Mouse (Mus musculus): Measurements from ENCODE around the gene Acot8. TPM values are rescaled to one million over a fixed set of nuclear protein-coding genes. Genes with fewer than 3 reads are reported as not detected.

The Acot8 gene
- polyA plus RNA-seq, 1 experiment from 2014 or later, result 9.7 TPM

DNA sequence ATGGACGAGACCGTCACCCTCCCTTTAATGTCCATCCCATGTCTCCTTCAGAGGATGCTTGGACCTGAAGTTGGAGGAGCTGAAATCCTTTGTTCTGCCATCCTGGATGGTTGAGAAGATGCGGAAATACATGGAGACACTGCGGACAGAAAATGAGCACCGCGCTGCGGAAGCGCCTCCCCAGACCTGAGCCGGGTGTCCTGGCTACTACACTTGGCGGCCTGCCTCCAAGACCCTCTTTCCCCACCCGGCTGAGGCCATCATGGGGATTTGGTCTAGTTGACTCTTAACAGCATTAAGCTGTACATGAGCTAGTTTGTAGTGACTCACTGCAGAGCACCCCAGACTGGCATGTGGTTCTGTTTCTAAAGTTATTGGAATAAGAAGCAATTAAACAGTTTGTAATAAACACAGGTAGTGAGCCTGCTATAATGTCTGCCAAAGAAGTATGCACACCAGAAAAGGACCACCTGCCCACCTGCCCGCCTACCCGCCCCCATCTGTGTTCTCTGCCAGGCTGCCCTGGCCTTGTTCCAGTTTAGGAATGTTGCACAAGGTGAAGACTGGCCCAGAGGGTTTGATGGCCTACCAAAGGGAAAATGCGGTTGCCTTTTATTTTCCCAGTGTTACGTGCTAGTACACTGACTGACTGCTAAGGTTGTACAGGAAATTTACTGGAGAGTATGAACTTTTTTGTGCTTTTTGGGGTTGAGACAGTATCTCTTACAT, 36.7 kb downstream of the Acot8 start:
- WGBS (ENCODE audit: missing documents), result 94% methylated on average over 15 of the region's 15 CpGs
- Histone ChIP-seq H3K79me2 (ENCODE audit: inconsistent target) (peaks cover 17% of the 10 kb centered on the region), H3K4me3 (ENCODE audit: inconsistent target) (no peak overlapping the region), H3K36me3 (ENCODE audit: inconsistent target) (peaks cover 37% of the 10 kb centered on the region), H3K27ac (no peak overlapping the region)

DNA sequence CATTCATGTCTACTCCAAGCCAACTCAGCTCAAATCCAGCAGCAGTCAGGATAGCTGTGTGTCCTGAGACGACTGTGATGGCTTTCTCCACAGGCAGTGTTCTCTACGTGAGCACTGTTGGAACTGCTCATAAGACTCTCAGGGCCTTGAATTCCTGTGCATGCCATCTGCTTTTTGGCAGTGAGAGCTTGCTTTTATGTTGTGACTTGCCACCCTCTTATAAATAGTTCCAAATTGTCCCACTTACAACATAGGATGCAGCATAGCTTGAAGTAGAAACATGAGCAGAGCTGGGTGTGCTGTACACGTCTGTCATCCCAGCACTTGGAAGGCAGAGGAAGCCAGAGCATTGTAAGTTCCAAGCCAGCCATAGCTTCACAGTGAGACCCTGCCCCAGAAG, 38.8 kb downstream of the Acot8 start:
- H3K36me3 ChIP-seq (ENCODE audit: inconsistent target), result peaks cover 58% of the 10 kb centered on the region
- 87% methylated on average over 3 of the region's 3 CpGs for WGBS (ENCODE audit: missing documents)
- no peak overlapping the region for H3K27ac ChIP-seq
- no peak overlapping the region for H3K4me3 ChIP-seq (ENCODE audit: inconsistent target)
- peaks cover 10% of the 10 kb centered on the region for H3K79me2 ChIP-seq (ENCODE audit: inconsistent target)

DNA sequence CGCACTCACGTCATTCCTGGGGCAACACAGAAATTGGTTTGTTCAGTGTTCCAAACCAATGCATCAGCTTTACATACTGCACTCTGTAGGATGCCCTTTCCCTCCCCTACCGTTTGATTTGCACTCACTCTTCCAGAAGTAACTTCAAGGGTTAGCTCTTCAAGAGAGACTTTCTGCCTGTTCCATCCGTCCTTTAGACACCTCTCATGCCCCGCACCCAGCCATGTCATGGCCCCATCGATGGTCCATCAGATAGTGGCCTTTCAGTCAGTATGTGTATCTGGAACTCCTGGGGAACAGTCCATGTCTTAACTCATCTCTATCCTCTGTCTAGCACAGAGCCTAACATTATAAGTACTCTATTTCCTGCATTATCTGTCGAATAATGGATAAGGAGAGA, 42.1 kb downstream of the Acot8 start:
- WGBS (ENCODE audit: missing documents), result 95% methylated on average over 7 of the region's 7 CpGs
- Histone ChIP-seq H3K4me3 (ENCODE audit: inconsistent target) (no peak overlapping the region), H3K79me2 (ENCODE audit: inconsistent target) (no peaks in the 10 kb centered on the region), H3K36me3 (ENCODE audit: inconsistent target) (peaks cover 73% of the 10 kb centered on the region), H3K27ac (no peak overlapping the region)

- no peak overlapping the region for H3K27ac ChIP-seq
- no peaks in the 10 kb centered on the region for H3K79me2 ChIP-seq (ENCODE audit: inconsistent target)
- H3K36me3 ChIP-seq (ENCODE audit: inconsistent target), result peaks cover 73% of the 10 kb centered on the region
- H3K4me3 ChIP-seq (ENCODE audit: inconsistent target), result no peak overlapping the region
- WGBS (ENCODE audit: missing documents), result 84% methylated on average over 4 of the region's 4 CpGs
Observed at GRCm38 (mm10) chr2:164761971-164762370, 42.7 kb downstream of the Acot8 start.

- H3K27ac ChIP-seq, result no peak overlapping the region
- H3K79me2 ChIP-seq (ENCODE audit: inconsistent target), result no peaks in the 10 kb centered on the region
- H3K36me3 ChIP-seq (ENCODE audit: inconsistent target), result peaks cover 76% of the 10 kb centered on the region
- no peak overlapping the region for H3K4me3 ChIP-seq (ENCODE audit: inconsistent target)
- 90% methylated on average over 2 of the region's 2 CpGs for WGBS (ENCODE audit: missing documents)
Observed at GRCm38 (mm10) chr2:164761502-164761901, 43.2 kb downstream of the Acot8 start.

GRCm38 (mm10) chr2:164760059-164760833, 44.4 kb downstream of the Acot8 start:
- H3K4me3 ChIP-seq (ENCODE audit: inconsistent target), result no peak overlapping the region
- 52% methylated on average over 4 of the region's 4 CpGs for WGBS (ENCODE audit: missing documents)
- H3K36me3 ChIP-seq (ENCODE audit: inconsistent target), result peaks cover 76% of the 10 kb centered on the region
- H3K27ac ChIP-seq, result peak overlapping the region; percentile 68
- H3K79me2 ChIP-seq (ENCODE audit: inconsistent target), result no peaks in the 10 kb centered on the region

- no peak overlapping the region for H3K27ac ChIP-seq
- no peak overlapping the region for H3K4me3 ChIP-seq (ENCODE audit: inconsistent target)
- no peaks in the 10 kb centered on the region for H3K79me2 ChIP-seq (ENCODE audit: inconsistent target)
- H3K36me3 ChIP-seq (ENCODE audit: inconsistent target), result peaks cover 77% of the 10 kb centered on the region
- 100% methylated on average over 1 of the region's 1 CpGs for whole genome bisulfite sequencing (ENCODE audit: missing documents)
Observed at GRCm38 (mm10) chr2:164758692-164759091, 46.0 kb downstream of the Acot8 start.

- Histone ChIP-seq H3K4me3 (ENCODE audit: inconsistent target) (no peak overlapping the region), H3K27ac (no peak overlapping the region), H3K79me2 (ENCODE audit: inconsistent target) (no peaks in the 10 kb centered on the region), H3K36me3 (ENCODE audit: inconsistent target) (peaks cover 71% of the 10 kb centered on the region)
- WGBS (ENCODE audit: missing documents), result 91% methylated on average over 10 of the region's 11 CpGs
Observed at GRCm38 (mm10) chr2:164757841-164758240, 46.8 kb downstream of the Acot8 start.

- no peak overlapping the region for H3K27ac ChIP-seq
- 86% methylated on average over 2 of the region's 2 CpGs for WGBS (ENCODE audit: missing documents)
Observed at GRCm38 (mm10) chr2:164754800-164755199, 49.9 kb downstream of the Acot8 start.

DNA sequence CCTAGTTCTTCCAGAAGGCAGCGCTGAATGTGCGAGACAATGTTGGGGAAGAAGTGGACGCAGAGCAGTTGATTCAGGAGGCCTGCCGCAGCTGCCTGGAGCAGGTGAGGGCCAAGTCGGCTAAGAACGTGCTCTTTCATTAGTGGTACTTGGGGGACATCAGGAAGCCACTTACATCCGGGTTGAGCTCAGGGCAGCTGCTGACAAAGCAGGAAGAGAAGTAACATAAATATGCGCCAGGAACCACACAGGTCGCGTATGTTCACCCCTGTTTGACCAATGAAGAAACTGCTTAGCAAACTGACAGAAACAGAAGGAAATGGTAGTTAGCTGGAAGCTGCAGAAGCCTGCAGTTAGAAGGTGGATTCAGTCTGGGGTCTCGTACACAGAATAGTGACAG, 50.6 kb downstream of the Acot8 start:
- WGBS (ENCODE audit: missing documents), result 25% methylated on average over 11 of the region's 11 CpGs
- H3K27ac ChIP-seq, result no peak overlapping the region
- H3K79me2 ChIP-seq (ENCODE audit: inconsistent target), result peaks cover 21% of the 10 kb centered on the region
- no peak overlapping the region for H3K4me3 ChIP-seq (ENCODE audit: inconsistent target)
- peaks cover 67% of the 10 kb centered on the region for H3K36me3 ChIP-seq (ENCODE audit: inconsistent target)

More at GRCm38 (mm10) chr2:164754800-164755199, 49.9 kb downstream of the Acot8 start:
- peaks cover 15% of the 10 kb centered on the region for H3K79me2 ChIP-seq (ENCODE audit: inconsistent target)
- no peak overlapping the region for H3K4me3 ChIP-seq (ENCODE audit: inconsistent target)
- H3K36me3 ChIP-seq (ENCODE audit: inconsistent target), result peaks cover 73% of the 10 kb centered on the region

- 96% methylated on average over 2 of the region's 2 CpGs for WGBS (ENCODE audit: missing documents)
- Histone ChIP-seq H3K4me3 (ENCODE audit: inconsistent target) (no peak overlapping the region), H3K36me3 (ENCODE audit: inconsistent target) (peaks cover 65% of the 10 kb centered on the region), H3K27ac (no peak overlapping the region), H3K79me2 (ENCODE audit: inconsistent target) (peaks cover 38% of the 10 kb centered on the region)
Observed at GRCm38 (mm10) chr2:164752454-164752853, 52.2 kb downstream of the Acot8 start.

GRCm38 (mm10) chr2:164748991-164749390, 55.7 kb downstream of the Acot8 start:
- Histone ChIP-seq H3K79me2 (ENCODE audit: inconsistent target) (peaks cover 52% of the 10 kb centered on the region), H3K4me3 (ENCODE audit: inconsistent target) (no peak overlapping the region), H3K36me3 (ENCODE audit: inconsistent target) (peaks cover 39% of the 10 kb centered on the region; the same call in 1 of the 2 replicates), H3K27ac (no peak overlapping the region)
- WGBS (ENCODE audit: missing documents), result 93% methylated on average over 6 of the region's 6 CpGs

DNA sequence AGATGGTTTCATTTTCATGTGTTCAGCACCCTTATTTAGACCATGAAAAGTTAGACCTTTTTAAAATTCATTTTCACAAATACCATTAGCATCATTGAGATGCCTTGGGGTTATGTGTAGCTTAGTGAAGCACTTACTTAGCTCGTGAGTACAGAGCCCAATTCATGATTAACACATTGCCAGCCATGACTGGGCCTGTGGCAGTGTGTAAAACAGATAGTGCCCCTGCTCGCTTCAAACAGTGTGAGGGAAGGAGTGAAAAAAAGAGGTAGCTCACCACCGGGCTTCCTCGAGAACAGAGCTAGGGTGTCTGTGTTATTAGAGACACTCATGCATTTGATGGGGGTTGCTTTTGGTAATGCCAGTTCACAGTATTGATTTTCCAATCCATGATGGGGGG, 56.5 kb downstream of the Acot8 start:
- H3K27ac ChIP-seq, result no peak overlapping the region
- H3K36me3 ChIP-seq (ENCODE audit: inconsistent target), result peaks cover 39% of the 10 kb centered on the region; the same call in 1 of the 2 replicates
- 96% methylated on average over 4 of the region's 4 CpGs for WGBS (ENCODE audit: missing documents)
- H3K79me2 ChIP-seq (ENCODE audit: inconsistent target), result peaks cover 52% of the 10 kb centered on the region
- H3K4me3 ChIP-seq (ENCODE audit: inconsistent target), result no peak overlapping the region

GRCm38 (mm10) chr2:164746693-164747092, 58.0 kb downstream of the Acot8 start:
- Histone ChIP-seq H3K27ac (0 out of 2 replicates have a peak overlapping the region, but pooled peaks have one; percentile 43), H3K36me3 (ENCODE audit: inconsistent target) (peaks cover 31% of the 10 kb centered on the region; the same call in 1 of the 2 replicates), H3K79me2 (ENCODE audit: inconsistent target) (peaks cover 52% of the 10 kb centered on the region), H3K4me3 (ENCODE audit: inconsistent target) (peak overlapping the region; percentile 91)
- 40% methylated on average over 8 of the region's 8 CpGs for WGBS (ENCODE audit: missing documents)
